Mouse (Mus musculus) thymus, postnatal 25 days (tissue): ENCODE measurements around the gene Ccdc141.
A peak's percentile ranks its signal among the peaks of the same experiment; 100 is the strongest.

ENCODE experiments used
- DNase-seq: peaks from one replicate; pipeline ENCODE4 v3.0.0; 2022

Ccdc141 gene

DNA sequence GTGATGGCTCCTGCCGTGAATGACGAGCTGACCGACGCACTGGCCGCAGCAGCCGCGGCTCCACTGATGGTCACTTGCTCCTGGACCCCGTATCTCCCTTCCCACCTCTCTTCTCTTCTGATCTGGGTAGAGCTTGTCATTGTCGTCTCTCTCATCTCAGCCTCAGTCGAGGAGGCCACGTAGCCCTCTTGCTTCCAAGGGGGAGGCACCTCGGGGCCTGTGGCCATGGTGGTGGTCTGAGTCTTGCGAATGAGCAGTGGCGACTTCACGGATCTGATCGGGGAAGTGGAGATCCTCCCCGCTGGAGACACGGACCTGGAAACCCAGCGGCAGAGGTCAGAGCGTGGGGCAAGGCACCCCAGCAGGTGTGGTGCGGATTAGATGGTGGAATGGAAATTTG, 200.8 kb downstream of the Ccdc141 start:
- no peak for DNase-seq

DNA sequence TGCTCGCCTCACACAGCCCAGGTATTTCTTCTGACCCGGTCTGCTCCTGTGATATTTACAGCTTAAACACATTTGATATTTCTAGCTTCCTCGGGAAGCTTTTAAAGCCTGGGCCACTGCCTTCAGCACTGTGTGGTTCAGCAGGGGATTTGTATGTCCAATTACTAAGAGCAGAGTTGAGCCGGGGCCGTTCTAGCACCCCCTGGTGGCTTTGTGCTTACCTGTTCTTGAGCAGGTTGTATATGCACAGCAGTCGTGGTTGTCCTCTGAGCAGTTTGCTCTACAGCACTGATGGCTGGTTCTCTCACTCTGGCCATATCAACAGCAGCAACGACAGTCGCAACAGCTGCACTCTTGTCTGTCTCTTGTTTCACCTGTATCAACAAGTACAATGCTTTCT, 201.5 kb downstream of the Ccdc141 start:
- DNase-seq: peak; percentile 44

GRCm38 (mm10) chr2:76966582-76966981, 203.9 kb downstream of the Ccdc141 start:
- DNase-seq: no peak

DNA sequence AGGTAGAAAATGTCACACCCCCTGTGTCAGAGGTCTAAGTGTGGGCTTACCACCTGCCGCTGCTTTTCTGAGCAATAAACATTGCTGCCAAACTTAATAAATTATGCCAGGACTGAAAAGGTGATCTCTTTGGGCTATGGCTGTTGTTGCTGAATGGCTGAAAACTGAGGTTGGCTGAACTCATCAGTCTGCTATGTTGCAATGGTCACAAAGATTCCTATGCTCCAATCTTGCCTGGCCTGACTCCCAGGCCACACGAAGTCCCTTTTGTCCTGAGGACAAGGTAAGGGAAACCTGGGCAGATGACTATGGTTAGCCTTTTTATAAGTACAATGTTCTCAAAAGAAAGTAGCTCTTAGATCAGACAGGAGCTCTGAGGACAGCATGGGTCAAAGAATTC, 204.4 kb downstream of the Ccdc141 start:
- DNase-seq: no peak

DNA sequence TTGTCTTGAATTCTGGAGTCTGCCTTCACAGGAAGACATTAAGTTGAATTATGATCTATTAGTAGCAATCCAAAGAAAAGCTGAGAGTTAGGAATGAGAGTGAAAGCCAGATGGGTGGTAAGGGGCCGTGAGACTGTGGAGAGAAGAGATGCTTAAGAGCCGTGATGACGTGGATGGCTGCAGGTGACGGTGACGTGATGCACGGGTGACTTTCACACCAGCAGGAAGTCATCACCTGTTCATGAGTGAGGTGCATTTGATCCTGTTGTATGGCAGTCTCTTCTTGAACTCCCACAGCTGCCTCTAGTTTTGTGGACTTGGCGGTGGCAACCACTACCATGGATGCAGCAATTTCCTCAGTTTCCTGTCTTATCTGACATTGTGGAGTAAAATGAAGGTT, 204.9 kb downstream of the Ccdc141 start:
- DNase-seq: no peak

DNA sequence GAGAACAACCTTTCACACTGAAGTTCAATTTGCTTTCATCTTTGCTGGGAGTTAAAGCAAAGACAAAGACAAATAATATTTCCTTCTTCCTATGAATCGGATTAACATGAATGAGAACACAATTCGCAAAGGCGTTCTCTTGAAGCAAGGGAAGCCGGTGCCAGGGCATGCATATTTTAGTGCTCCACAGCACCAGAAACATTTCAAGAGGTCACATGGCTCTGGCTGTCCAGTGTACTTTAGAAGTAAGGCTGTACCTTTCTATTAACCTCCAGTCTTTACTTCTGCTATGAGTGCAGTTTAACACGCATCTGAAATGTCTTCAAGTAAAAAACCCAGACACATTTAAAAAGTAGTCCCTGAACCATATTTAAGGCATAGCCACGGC, 208.4 kb downstream of the Ccdc141 start:
- no peak for DNase-seq

GRCm38 (mm10) chr2:76961420-76962044, 208.9 kb downstream of the Ccdc141 start:
- DNase-seq: no peak
